Mouse (Mus musculus): ENCODE measurements around the gene Ifit3b.

- TF ChIP-seq POLR2A (IDR thresholded peaks at IDR 0.05; ENCODE audit: borderline replicate concordance, extremely low read depth, insufficient read depth, insufficient read length, poor library complexity, severe bottlenecking) (no peak), CTCF (IDR thresholded peaks at IDR 0.05; ENCODE audit: borderline replicate concordance, extremely low read depth, insufficient read depth, insufficient read length) (no peak)
Observed at GRCm38 (mm10) chr19:34593456-34593855, 14.3 kb upstream of the Ifit3b start.

All from brain, embryonic 14.5 days (tissue).